Mouse (Mus musculus): ENCODE data around the gene Slc25a20. TPM values are rescaled to one million over a fixed set of nuclear protein-coding genes. Genes with fewer than 3 reads are reported as not detected.

Gene Slc25a20
- polyA plus RNA-seq (2012; rRNA removed), result 12.6 and 13.8 TPM in 2 replicates

GRCm38 (mm10) chr9:108661677-108662612 lies at the start of gene Slc25a20:
Gene Slc25a20 (plus strand): TSS chr9:108662088.
- peak; percentile 38; the same call in 1 of the 2 replicates for TF ChIP-seq POLR2A (IDR thresholded peaks at IDR 0.05; ENCODE audit: extremely low read depth, insufficient read depth, low read length)
- no peak for TF ChIP-seq CTCF (IDR thresholded peaks at IDR 0.05; ENCODE audit: extremely low read depth, insufficient read depth, low read length)
- Histone ChIP-seq H3K27ac (ENCODE audit: insufficient read depth, low read length) (no peak within 1 kb of the TSS), H3K4me3 (ENCODE audit: insufficient read depth, low read length) (peak within 1 kb of the TSS; percentile 93), H3K4me1 (ENCODE audit: control insufficient read depth, insufficient read depth, low read length) (peaks cover 5% of the 10 kb centered on the region)

GRCm38 (mm10) chr9:108617301-108617700 lies 44.6 kb upstream of the Slc25a20 start:
- no peak overlapping the region for H3K27ac ChIP-seq (ENCODE audit: insufficient read depth, low read length)
- H3K4me3 ChIP-seq (ENCODE audit: insufficient read depth, low read length), result no peak overlapping the region
- H3K4me1 ChIP-seq (ENCODE audit: control insufficient read depth, insufficient read depth, low read length), result no peaks in the 10 kb centered on the region
- TF ChIP-seq CTCF (IDR thresholded peaks at IDR 0.05; ENCODE audit: extremely low read depth, insufficient read depth, low read length) (no peak), POLR2A (IDR thresholded peaks at IDR 0.05; ENCODE audit: extremely low read depth, insufficient read depth, low read length) (no peak)

DNA sequence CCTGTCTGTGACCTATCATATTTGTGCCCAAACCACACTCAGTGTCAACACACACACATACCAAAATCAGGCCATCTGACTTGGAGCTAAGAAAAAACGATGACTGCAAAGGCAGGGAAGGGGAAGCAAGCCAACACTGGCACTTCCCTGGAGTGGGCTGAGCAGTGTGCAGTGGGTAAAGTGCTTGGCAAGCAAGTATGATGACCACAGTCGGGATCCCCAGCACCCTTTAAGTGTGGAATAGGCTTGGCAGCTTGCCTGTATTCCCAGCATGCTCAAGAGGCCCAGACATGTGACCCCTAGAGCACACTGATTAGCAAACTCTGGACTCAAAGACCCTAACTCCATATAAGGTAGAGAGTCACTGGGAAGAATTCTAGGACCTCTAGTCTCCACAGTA lies 35.4 kb upstream of the Slc25a20 start:
- Histone ChIP-seq H3K4me1 (ENCODE audit: control insufficient read depth, insufficient read depth, low read length) (no peaks in the 10 kb centered on the region), H3K27ac (ENCODE audit: insufficient read depth, low read length) (no peak overlapping the region), H3K4me3 (ENCODE audit: insufficient read depth, low read length) (no peak overlapping the region)
- TF ChIP-seq CTCF (IDR thresholded peaks at IDR 0.05; ENCODE audit: extremely low read depth, insufficient read depth, low read length) (no peak), POLR2A (IDR thresholded peaks at IDR 0.05; ENCODE audit: extremely low read depth, insufficient read depth, low read length) (no peak)

GRCm38 (mm10) chr9:108628141-108628540 lies 33.7 kb upstream of the Slc25a20 start:
- no peaks in the 10 kb centered on the region for H3K4me1 ChIP-seq (ENCODE audit: control insufficient read depth, insufficient read depth, low read length)
- H3K27ac ChIP-seq (ENCODE audit: insufficient read depth, low read length), result no peak overlapping the region
- H3K4me3 ChIP-seq (ENCODE audit: insufficient read depth, low read length), result no peak overlapping the region
- TF ChIP-seq CTCF (IDR thresholded peaks at IDR 0.05; ENCODE audit: extremely low read depth, insufficient read depth, low read length) (no peak), POLR2A (IDR thresholded peaks at IDR 0.05; ENCODE audit: extremely low read depth, insufficient read depth, low read length) (no peak)

GRCm38 (mm10) chr9:108630683-108631082 lies 31.2 kb upstream of the Slc25a20 start:
- Histone ChIP-seq H3K27ac (ENCODE audit: insufficient read depth, low read length) (no peak overlapping the region), H3K4me3 (ENCODE audit: insufficient read depth, low read length) (no peak overlapping the region), H3K4me1 (ENCODE audit: control insufficient read depth, insufficient read depth, low read length) (no peaks in the 10 kb centered on the region; the same call in 1 of the 2 replicates)
- TF ChIP-seq CTCF (IDR thresholded peaks at IDR 0.05; ENCODE audit: extremely low read depth, insufficient read depth, low read length), result no peak
- no peak for TF ChIP-seq POLR2A (IDR thresholded peaks at IDR 0.05; ENCODE audit: extremely low read depth, insufficient read depth, low read length)

- Histone ChIP-seq H3K4me1 (ENCODE audit: control insufficient read depth, insufficient read depth, low read length) (no peaks in the 10 kb centered on the region; the same call in 1 of the 2 replicates), H3K4me3 (ENCODE audit: insufficient read depth, low read length) (no peak overlapping the region), H3K27ac (ENCODE audit: insufficient read depth, low read length) (no peak overlapping the region)
- TF ChIP-seq POLR2A (IDR thresholded peaks at IDR 0.05; ENCODE audit: extremely low read depth, insufficient read depth, low read length) (no peak), CTCF (IDR thresholded peaks at IDR 0.05; ENCODE audit: extremely low read depth, insufficient read depth, low read length) (no peak)
Measured at GRCm38 (mm10) chr9:108631631-108632256, 30.1 kb upstream of the Slc25a20 start.

DNA sequence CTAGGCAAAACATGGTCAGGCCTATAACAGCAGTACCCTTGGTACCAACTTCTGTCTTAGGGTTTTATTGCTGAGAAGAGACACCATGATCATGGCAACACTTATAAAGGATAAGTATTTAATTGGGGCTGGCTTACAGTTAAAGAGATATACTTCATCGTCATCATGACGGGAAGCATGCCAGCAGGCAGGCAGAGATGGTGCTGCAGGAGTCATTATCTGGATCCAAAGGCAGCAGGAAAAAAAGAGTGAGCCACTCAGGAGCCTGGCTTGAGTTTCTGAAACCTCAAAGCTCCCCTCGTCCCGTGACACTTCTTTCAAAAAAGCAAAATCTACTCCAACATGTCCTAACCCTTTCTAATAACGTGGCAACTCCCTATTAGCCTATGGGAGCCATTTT lies 29.5 kb upstream of the Slc25a20 start:
- TF ChIP-seq CTCF (IDR thresholded peaks at IDR 0.05; ENCODE audit: extremely low read depth, insufficient read depth, low read length) (no peak), POLR2A (IDR thresholded peaks at IDR 0.05; ENCODE audit: extremely low read depth, insufficient read depth, low read length) (no peak)
- Histone ChIP-seq H3K4me3 (ENCODE audit: insufficient read depth, low read length) (no peak overlapping the region), H3K4me1 (ENCODE audit: control insufficient read depth, insufficient read depth, low read length) (no peaks in the 10 kb centered on the region; the same call in 1 of the 2 replicates), H3K27ac (ENCODE audit: insufficient read depth, low read length) (no peak overlapping the region)

DNA sequence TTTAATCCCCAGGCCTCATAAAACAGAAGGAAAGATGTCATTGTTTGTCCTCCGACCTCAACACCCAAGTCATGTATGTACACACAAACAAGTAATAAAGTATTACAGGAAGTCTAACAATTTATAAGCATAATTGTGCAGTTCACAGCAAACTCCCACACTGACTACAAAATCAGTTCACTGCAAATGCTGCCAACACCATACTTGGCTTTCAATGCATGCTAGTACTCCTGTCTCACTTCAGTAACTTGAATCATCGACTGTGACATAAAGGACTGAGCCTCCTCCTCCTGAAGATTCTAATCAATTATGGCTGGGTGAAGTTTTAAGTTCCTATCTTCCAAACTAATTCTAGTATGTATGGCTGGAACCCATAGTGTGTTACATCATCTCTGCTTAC lies 28.0 kb upstream of the Slc25a20 start:
- TF ChIP-seq POLR2A (IDR thresholded peaks at IDR 0.05; ENCODE audit: extremely low read depth, insufficient read depth, low read length), result no peak
- TF ChIP-seq CTCF (IDR thresholded peaks at IDR 0.05; ENCODE audit: extremely low read depth, insufficient read depth, low read length), result no peak
- Histone ChIP-seq H3K4me3 (ENCODE audit: insufficient read depth, low read length) (no peak overlapping the region), H3K4me1 (ENCODE audit: control insufficient read depth, insufficient read depth, low read length) (peaks cover 2% of the 10 kb centered on the region; the same call in 1 of the 2 replicates), H3K27ac (ENCODE audit: insufficient read depth, low read length) (no peak overlapping the region)

GRCm38 (mm10) chr9:108635415-108635814 lies 26.5 kb upstream of the Slc25a20 start:
- Histone ChIP-seq H3K27ac (ENCODE audit: insufficient read depth, low read length) (no peak overlapping the region), H3K4me1 (ENCODE audit: control insufficient read depth, insufficient read depth, low read length) (peaks cover 2% of the 10 kb centered on the region; the same call in 1 of the 2 replicates), H3K4me3 (ENCODE audit: insufficient read depth, low read length) (no peak overlapping the region)
- no peak for TF ChIP-seq POLR2A (IDR thresholded peaks at IDR 0.05; ENCODE audit: extremely low read depth, insufficient read depth, low read length)
- TF ChIP-seq CTCF (IDR thresholded peaks at IDR 0.05; ENCODE audit: extremely low read depth, insufficient read depth, low read length), result no peak
